Mouse (Mus musculus) liver, postnatal 0 days (tissue): Measurements from ENCODE around the gene Mybbp1a.

Experiments
- CTCF ChIP-seq: sonication (generic); IDR thresholded peaks from 2 replicates; pipeline ENCODE4 v1.5.1; 2016; ENCODE audit warnings: antibody characterized with exemption, low read depth
- EP300 ChIP-seq: IDR thresholded peaks from 2 replicates; pipeline ENCODE4 v1.6.1; 2016; ENCODE audit warnings: antibody characterized with exemption, low read depth, mild to moderate bottlenecking

DNA sequence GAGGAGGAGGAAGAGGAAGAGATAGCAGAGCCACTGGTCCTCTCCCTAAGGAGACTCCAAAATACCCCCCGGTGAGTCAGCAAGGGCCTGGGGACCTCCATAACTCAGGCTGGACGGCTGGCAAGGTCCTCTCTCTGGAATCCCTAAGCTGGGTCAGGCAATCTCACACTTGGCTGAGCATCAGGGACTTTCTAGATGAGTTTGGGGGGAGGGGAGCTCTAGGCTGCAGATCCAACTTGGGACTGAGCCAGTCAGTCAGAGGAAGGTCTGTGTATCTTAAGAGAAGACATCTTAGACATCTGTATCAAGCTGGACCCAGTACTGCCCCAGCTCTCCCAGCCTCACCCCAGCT lies 5.5 kb upstream of the Mybbp1a start:
- TF ChIP-seq CTCF: no peak
- TF ChIP-seq EP300: no peak
